Mouse (Mus musculus) kidney, adult 2 months (tissue): Measurements from ENCODE around the gene 4930402H24Rik. TPM values are rescaled to one million over a fixed set of nuclear protein-coding genes. Genes with fewer than 3 reads are reported as not detected.

ENCODE experiments used
- DNase-seq: peaks from one replicate; pipeline ENCODE4 v3.0.0; 2021
- H3K27ac ChIP-seq: fragments of 200-500 bp; 2 replicates; pipeline ENCODE4 v1.5.1; 2012; ENCODE audit warnings: low read depth, low read length, control low read depth, inconsistent platforms; ENCODE audit not compliant: insufficient read depth
- H3K27me3 ChIP-seq: fragments of 200-500 bp; replicated peaks from 2 replicates; pipeline ENCODE4 v1.6.1; 2012; ENCODE audit warnings: mild to moderate bottlenecking, moderate library complexity, low read length, inconsistent platforms; ENCODE audit not compliant: control insufficient read depth, insufficient read depth
- H3K36me3 ChIP-seq: fragments of 200-500 bp; 2 replicates; pipeline ENCODE4 v1.6.1; 2012; ENCODE audit warnings: mild to moderate bottlenecking, moderate library complexity, low read length, inconsistent platforms; ENCODE audit not compliant: control insufficient read depth, insufficient read depth
- H3K4me1 ChIP-seq: fragments of 200-500 bp; 2 replicates; pipeline ENCODE4 v1.6.1; 2011; ENCODE audit warnings: low read length; ENCODE audit not compliant: control insufficient read depth, insufficient read depth
- H3K4me3 ChIP-seq: fragments of 200-500 bp; 2 replicates; pipeline ENCODE4 v1.5.1; 2011; ENCODE audit warnings: mild to moderate bottlenecking, low read depth, low read length, control low read depth; ENCODE audit not compliant: insufficient read depth
- CTCF ChIP-seq: fragments of 200-500 bp; conservative IDR thresholded peaks from 2 replicates; pipeline ENCODE4 v1.5.1; 2011; ENCODE audit warnings: low read depth, mild to moderate bottlenecking, control low read depth, low read length, moderate library complexity, mixed read lengths; ENCODE audit not compliant: insufficient read depth, insufficient read length
- POLR2A ChIP-seq: fragments of 200-500 bp; IDR thresholded peaks from one replicate; pipeline ENCODE4 v1.6.1; 2011; ENCODE audit warnings: low read depth, low read length, control low read depth
- WGBS: fragments of 180-500 bp; shearing (Covaris S2); methylation state at CpG from one replicate; pipeline ENCODE4 v1.1.7; 2018; 5-methylcytosine and 5-hydroxymethylcytosine counted together
- polyA plus RNA-seq: library from polyadenylated mRNA; depleted of rRNA; stranded (reverse); fragments of >200 nt; gene quantifications from 2 replicates; pipeline ENCODE4 v1.2.3, GENCODE M21; 2012; rRNA removed

The 4930402H24Rik gene
- polyA plus RNA-seq, 1 experiment: 70.2 TPM

DNA sequence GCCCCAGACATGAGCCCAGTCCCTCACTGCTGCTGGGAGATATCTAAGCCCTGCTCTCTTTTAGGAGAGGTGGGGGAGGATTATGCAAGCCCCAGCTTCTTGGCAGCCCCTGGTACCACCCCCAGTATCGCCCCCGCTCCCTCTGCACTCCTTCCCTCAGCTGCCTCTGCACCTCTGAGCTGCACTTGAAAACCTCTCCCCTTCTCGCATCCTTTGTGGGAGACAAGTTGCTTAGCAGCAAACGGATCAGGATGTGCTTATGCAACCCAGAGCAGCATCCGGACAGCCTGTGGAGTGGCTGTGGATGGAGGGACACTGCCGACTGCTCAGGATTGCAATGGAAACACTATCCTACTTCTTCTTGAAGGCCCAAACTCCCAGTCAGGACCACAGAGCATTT, 248.7 kb downstream of the 4930402H24Rik start:
- no peak for DNase-seq
- Histone ChIP-seq H3K4me1 (no peaks in the 10 kb centered on the region), H3K27ac (no peak overlapping the region), H3K27me3 (no peaks in the 10 kb centered on the region), H3K4me3 (no peak overlapping the region), H3K36me3 (peaks cover 3% of the 10 kb centered on the region)
- WGBS: 85% methylated on average over 6 of the region's 6 CpGs
- TF ChIP-seq POLR2A (no peak), CTCF (no peak)

DNA sequence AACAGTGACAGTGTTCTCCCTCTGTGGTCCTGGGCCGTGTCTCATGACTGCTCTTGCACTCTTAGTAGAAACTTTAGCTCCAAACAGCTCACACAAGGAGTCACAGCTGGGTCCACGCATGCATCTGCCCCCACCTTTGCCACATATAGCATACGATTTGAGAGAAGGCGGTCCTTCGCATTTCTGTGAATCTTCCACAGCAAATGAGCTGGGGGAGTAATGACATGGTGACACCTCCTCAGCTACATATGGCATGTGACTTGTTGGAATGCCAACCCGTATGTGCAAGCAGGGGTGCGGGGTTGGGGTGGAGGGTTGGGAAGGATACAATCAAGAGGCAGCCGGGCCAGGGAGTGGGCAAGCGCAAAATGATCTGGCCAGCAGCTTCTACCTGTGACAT, 249.7 kb downstream of the 4930402H24Rik start:
- H3K27me3 ChIP-seq: no peaks in the 10 kb centered on the region
- H3K4me3 ChIP-seq: no peak overlapping the region
- peaks cover 3% of the 10 kb centered on the region for H3K36me3 ChIP-seq
- DNase-seq: no peak
- no peak for TF ChIP-seq CTCF
- TF ChIP-seq POLR2A: no peak
- H3K4me1 ChIP-seq: no peaks in the 10 kb centered on the region
- no peak overlapping the region for H3K27ac ChIP-seq
- WGBS: 90% methylated on average over 9 of the region's 9 CpGs

Other genes with a start within 250 kb of the 4930402H24Rik start
- gene Ddrgk1, start 241.7 kb downstream of the 4930402H24Rik start, polyA plus RNA-seq: 143 and 152 TPM in 2 replicates
- gene Itpa, start 238.8 kb downstream of the 4930402H24Rik start, polyA plus RNA-seq: 33.9 and 34.2 TPM in 2 replicates
- 30.6 and 40.7 TPM in 2 replicates for gene Slc4a11, start 208.9 kb downstream of the 4930402H24Rik start, polyA plus RNA-seq
- 14.5 and 14.9 TPM in 2 replicates for gene Atrn, start 89 bp upstream of the 4930402H24Rik start, polyA plus RNA-seq
- gene Gfra4, start 136.7 kb upstream of the 4930402H24Rik start, polyA plus RNA-seq: 7.1 and 7.2 TPM in 2 replicates
- gene Adam33, start 157.4 kb upstream of the 4930402H24Rik start, polyA plus RNA-seq: 3.3 and 4.1 TPM in 2 replicates
- 1.5 and 7.5 TPM in 2 replicates for gene Siglec1, start 180.4 kb upstream of the 4930402H24Rik start, polyA plus RNA-seq
- 7.8 and 8.4 TPM in 2 replicates for gene Hspa12b, start 220.9 kb upstream of the 4930402H24Rik start, polyA plus RNA-seq
- gene Gm11037, start 227.1 kb upstream of the 4930402H24Rik start, polyA plus RNA-seq: not detected in 2 replicates